Mouse (Mus musculus) retina, postnatal 7 days (tissue): ENCODE results near the gene Igsf21.
A peak's percentile ranks its signal among the peaks of the same experiment; 100 is the strongest.

Experiments
- DNase-seq: peaks from one replicate; pipeline ENCODE4 v3.0.0-alpha.2; 2012; ENCODE audit warnings: low read depth, low spot score

Gene Igsf21

DNA sequence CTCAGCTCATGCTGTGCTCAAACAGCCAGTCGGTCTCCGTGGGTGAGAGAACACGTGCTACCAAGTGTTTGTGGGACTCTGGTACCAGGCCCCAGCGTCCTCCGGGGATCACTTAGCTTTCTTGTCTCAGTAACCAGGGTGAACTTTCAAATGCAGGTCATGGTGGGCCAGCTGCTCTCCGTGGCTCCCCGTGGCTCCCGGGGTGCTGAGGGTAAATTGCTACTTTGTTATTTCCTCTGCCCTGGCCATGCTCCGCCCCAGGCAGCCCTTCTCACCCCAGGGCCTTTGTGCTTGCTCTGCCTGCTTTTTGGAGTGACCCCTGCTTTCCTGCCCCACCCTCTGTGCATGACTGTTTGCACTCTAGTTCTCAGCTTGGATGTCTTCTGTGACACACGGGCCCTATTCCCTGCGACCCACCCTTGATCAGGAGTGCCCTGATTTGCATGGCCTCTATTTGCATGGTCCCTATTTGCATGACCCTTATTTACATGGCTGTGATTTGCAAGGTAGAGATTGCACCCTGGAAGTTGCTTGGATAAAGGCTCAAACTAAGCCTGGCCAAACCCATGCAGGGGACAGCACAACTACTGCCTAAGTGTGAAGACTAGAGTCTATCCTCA, 143.9 kb downstream of the Igsf21 start:
- no peak for DNase-seq

DNA sequence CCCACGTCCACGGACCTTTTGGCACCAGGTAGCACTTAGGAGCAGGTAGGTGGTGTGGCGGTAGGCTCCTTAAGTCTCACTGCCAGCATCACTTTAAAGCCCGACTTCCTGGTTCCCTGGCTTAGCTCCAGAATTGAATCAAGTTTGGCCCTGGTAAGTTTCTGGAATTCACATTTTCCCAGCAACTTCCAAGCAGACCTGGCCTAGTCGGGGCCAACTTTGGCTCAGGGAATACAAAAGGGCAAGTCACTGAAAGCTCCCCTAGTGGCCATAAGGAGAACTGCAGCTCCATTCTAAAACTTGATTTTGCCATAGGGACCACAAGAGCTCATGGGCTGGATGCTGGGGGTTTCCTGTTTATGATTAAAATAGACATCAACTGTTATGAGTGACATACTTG, 145.5 kb downstream of the Igsf21 start:
- DNase-seq: no peak

DNA sequence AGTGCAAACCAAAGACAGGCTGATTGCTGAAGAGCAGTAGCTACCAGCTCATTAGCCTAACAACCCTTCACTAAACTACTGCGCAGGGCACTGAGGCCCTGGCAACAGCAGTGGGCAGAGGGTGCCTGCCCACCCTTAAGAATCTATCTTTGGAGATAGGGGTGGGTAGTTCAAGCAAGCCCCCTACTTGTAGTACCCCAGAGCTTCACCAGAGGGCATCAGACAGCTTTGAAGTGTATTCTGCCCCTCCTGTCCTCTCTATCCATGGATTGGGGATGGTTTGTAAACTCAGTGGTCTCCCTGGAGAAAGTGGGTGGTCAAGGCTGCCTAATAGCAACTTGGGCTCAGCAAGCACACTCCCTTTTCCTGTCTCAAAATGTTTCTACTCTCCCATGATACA, 146.4 kb downstream of the Igsf21 start:
- DNase-seq: peak; percentile 56

DNA sequence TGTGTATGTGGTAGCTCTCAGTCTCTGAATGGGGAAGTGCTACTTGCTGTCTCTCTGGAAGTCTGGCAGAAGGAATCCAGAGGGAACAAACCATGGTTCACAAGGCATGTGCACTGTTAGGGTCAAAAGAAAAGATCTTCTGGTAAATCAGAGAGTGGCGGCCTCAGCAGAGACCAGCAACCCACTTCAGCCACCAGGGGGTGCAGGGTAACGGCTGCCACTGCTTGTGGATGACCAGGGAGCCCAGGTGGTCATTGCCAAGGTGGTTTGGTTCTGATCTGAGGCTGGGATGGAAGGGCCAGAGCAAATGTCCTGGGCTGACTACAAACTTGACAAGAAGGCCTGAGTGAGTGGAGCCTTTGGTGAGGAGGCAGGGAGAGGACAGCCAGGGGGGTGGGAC, 150.3 kb downstream of the Igsf21 start:
- no peak for DNase-seq

DNA sequence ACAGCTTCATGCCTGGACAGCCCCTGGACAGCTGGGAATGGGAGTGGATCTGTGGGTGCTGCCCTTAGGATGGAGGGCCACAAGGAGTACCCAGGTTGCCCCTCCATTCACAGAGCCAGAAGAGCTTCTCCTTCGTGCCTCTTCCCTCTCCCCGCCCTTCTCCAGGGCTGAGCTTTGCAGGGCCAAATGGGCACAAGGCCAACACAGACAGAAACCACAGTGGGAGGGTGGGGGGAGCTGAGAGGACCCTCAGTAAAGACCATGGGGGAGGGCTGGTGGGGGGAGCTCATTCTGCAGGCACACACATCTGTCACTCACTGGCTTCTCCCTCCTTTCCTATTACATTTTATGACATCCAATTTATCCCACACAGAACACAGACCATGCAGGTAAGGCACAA, 151.7 kb downstream of the Igsf21 start:
- no peak for DNase-seq

DNA sequence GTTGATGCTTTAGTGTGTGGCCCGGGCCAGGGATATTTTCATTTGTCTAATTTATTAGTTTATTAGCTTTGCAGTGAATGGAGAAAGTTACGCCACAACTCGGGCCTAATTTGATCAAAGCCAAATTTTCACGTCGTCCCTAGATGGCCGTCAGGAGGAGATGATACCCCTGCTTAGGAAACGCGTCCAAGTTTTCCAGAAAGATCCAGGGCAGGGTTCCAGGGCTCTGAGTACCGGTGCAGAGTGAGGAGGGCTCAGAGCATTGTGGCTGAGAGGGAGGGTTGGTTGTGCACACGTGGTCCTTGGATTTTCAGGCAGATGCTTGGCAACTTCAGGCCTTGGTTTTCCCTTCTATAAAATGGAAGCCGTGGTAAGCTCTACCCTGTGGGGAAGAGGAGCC, 154.2 kb downstream of the Igsf21 start:
- no peak for DNase-seq

DNA sequence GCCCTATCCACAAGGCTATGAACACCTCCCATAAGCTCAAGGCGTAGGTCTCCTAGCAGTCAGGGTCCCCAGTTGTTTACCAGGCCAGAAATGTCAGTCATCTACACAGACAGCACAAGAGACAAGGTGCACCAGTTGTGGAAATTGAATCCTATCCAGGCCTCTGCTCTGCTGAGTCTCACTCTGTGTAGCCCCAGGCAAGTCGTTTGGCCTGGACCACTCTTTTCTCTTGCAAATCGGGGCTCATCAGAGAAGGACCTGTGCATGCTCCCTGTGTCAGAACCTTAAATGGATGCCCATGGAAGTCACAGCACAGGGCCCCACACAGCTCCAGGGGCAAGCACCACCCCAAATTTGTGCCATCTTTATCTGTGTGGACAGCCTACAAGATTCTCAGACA, 154.9 kb downstream of the Igsf21 start:
- DNase-seq: no peak

DNA sequence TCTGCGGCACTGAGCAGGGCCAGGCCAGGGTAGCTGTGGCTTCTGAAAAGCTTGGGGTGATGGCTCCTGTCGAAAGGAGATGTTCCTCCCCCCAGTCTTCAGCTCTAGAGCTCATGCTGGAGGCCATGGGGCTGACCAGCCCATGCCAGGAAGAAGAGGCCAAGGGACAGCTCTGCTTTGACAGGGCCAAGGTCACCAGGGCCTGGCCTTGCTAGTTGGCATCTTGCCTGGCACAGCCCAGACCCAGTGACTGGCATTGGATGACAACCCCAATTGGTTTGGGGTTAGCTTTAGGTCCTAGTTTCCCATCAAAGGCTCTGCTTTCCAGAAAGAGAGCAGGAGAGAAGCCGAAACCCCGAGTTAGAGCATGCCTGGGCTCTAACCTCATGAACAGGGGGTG, 156.9 kb downstream of the Igsf21 start:
- DNase-seq: no peak

DNA sequence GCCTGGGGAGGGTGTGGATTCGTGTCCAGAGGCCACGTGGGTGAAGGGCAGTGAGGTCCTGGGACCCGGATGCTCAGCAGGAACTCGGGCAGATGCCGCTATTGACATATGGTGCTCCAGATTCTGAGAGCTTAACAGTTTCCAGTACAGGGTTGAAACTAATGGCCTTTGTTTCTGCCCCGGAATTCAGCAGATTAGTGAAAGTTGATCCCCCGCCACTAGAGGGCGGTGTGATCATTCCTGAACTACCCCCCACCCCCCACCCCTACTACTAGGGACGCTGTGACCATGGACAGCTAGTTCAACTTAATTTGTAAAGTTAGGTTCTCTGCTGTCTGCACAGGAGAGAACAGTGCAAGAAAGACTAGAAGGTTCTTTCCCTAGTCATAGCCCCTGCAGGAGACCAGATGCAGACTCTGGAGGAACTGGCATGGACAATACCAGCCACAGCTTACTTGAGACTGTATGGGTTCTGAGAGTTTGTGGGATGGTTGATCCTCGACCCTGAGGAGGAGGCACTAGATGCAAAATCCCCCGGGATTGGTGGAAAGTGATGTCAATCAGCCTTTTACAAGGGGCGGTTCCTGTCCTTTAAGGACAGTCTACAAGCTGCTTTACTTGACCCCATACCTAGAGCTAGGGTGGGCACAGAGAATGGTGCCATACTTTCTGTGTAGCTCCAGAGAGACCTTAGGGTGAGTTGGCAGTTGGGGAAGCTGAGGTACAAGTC, 157.7 kb downstream of the Igsf21 start:
- DNase-seq: no peak

DNA sequence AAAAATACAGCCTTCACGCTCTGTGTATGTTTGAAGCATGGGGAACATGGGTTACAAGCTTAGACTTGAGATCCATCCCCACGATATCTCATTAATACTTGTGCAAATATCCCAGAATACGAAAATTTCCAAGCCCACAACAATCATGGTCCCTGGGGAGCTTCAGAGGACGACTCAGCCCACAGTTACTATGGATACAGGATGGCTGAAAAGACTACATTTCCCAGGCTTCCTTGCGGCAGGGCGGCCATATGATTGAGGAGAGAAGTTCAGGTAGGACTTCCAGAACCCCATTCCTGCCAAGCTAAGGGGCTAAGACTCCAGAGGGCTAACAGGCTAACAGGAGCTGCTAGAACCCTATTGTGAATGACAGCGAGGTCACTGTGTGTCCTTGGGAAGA, 160.4 kb downstream of the Igsf21 start:
- DNase-seq: no peak

DNA sequence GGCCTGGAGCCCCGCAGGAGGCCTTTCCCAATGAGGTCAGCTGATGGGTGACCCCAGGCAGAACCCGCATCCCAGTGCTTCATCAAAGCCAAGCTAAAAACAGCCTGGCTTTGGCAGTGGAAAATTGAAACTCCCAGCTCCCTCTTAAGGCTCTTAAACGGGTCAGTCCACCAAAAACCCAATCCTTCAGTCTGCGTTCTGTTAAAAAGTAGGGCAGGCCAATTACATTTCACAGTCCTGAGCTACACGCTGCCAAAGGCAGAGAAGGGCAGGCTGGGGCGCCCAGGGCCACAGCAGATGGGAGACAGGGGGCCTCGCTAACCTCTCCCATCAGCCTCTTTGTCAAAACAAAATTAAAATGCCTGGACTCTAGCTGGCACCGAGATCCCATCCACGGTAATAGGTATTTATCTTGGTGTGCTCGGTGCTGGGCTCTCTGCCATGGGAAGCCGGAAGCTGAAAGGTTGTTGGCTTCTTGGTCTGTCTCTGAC, 162.0 kb downstream of the Igsf21 start:
- DNase-seq: no peak

DNA sequence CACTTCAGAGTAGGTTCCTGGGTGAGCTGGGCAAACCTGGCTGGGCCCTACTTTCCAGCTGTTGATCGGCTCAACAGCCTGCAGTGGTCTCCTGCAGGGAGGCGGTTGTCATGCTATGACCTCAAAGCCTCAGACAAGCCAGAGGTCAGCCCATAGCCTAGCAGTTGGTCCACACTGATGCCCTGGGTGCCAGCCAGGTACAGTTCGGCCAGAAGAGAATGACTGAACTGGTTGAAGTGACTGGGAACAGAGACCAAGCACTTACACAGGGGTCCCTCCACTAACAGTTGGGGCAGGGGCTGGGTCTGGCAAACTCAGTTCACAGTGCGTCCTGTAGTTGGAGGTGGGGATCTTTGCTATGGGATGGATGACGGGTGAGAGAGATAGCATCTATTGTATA, 162.5 kb downstream of the Igsf21 start:
- DNase-seq: no peak

DNA sequence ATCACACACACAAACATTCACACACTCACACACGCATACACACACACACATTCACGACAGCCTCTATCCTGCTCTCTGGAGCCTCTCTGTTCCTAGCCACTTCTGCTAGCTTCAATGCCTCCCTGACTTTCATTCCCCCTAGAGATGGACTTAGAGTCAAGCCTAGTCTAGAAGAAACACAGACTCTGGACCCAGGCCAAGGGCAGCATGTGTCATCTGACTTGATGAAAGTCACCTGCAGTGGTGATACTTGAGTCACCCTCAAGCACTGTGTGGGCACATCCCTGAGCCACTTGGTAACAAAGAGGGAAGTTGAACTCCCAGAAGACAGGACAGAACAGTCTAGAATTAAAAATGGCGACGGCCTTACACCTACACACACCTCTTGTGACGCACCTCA, 168.2 kb downstream of the Igsf21 start:
- DNase-seq: no peak

DNA sequence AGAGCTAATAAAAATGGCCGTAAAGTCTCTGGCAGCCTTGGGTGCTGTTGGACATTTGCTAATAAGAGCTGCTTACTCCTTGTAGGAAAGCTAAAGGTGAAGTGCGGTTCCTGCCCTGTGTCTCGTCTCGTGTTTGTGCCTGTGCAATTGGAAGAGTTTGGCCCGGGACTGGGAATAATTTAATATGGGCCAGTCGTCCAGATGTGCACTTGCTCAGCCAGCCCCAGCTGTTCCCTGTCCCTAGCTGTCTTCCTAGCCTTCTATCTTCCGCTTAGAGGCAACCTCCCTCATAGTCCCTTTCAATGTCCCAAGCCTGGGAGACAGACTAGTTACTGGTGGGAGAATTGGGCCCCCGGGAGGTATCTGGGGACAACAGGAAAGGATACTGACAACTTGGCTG, 169.0 kb downstream of the Igsf21 start:
- DNase-seq: no peak

DNA sequence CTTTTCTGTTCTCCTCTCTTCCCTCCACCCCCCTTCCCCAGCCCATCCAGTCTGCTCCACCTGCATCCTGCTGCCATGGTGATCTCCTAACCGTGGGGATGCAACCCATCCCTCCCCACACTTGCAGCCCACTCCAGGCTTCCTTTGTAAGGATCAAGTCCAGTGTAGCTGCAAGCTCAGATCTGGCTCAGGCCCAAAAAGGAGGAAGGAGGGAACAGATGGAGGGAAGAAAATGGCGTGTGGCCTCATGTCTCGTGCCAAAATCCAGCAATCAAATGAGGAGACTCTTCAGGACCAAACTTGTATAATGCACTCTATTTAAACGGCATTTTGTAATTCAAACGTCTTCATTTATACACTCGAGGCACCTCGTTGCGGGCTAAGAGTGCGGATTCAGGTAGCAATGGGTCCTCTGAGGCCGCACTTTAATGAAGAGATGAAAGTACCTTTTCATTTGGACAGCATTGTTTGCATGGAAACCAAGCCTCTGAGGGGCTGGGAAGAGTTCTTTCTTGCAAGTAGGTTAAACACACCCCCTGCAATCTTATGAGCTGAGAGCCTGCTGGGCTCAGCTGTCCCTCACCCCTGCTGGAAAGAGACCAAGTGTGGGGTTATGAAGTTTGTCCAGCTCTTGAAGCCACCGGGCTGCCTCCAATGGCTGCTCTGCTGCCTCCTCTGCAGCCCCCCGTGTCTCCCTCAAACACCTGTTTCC, 169.6 kb downstream of the Igsf21 start:
- DNase-seq: no peak

DNA sequence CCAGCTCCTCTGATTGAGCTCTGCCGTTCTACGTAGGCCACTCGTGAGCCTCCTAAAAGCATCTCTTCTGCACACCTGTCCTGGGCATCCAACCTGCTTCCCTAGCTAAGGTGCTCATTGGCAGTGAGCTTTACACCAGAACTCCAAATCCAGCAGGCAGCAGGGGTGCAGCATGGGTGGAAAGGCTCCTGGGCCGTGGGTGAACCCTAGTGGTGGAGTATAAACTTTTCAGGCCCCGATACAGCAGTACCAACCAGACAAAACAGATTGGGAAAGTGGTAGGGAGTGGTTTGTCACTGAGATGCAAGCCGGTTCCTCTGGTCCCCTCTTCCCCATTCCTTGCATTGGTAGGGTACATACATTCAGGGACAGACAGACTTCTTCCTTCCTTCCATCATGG, 170.2 kb downstream of the Igsf21 start:
- no peak for DNase-seq

DNA sequence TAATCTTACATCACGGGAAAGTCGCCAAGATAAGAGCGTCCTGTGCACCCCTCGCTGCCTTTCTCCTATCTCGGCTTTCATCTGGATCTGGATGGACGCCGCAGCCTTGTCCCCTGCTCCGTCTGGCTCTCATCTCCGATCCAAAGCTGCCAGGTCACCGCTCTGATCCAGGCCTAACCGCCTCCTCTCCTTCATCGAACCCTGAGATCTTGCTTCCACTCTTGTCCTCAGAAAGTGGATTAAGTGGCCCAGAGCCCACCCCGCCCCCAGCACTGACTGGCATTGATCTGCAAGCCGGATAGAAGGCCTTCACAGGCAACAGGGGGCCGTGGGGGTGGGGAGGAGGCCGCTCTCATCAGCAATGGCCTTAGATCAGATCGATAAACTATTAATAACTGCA, 175.5 kb downstream of the Igsf21 start:
- DNase-seq: peak; percentile 43

DNA sequence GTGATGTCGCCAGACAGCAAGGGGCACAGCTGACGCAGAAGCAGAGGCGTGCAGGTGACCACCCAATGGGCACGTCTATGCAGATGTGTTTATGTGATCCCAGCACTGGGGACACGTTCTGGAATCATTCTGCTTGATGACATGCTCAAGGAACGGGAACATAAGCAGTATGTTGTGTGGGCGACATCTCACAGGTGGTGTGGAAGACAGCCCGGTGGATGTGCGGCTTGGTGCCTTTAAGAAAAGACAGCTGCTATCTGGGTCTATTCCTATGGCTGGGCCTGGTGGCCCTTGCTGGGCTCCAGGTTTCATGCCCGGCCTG, 176.3 kb downstream of the Igsf21 start:
- DNase-seq: no peak

DNA sequence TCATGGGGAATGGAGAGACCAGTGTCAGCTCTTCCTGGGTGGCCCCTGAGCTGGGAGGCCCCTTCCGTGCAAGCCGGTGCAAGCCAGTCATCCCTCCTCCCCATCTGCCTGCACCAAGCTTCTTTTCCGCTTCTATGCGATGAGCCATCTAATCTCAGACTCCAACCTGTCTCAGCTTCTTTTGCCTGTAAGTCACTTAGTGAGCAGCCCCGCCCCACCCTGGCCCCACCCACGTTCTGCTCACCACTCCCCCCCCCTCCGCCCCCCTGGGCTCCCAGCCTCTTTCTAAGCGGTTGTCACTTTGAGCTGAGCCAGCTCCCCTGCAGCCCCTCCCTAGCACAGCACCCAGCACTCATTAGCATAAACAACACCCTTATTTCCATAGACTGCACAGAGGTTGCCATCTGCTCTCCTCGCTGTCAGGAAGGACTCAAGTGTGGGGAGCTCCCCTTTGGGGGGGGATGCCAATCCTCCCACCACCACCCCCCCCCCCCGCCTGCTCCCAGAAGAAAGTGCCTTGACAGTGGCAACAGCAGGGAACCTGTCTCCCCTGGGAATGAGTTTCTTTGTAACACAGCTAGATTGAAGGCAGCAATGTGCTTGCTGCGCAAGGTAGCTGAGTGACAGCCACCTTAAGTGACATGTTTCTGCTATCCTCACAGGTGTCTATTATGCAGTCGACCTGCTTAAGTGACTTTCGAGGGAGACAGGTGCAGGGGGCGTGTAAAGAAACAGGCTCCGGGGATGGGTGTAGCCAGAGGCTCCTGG, 176.8 kb downstream of the Igsf21 start:
- DNase-seq: peak; percentile 81

DNA sequence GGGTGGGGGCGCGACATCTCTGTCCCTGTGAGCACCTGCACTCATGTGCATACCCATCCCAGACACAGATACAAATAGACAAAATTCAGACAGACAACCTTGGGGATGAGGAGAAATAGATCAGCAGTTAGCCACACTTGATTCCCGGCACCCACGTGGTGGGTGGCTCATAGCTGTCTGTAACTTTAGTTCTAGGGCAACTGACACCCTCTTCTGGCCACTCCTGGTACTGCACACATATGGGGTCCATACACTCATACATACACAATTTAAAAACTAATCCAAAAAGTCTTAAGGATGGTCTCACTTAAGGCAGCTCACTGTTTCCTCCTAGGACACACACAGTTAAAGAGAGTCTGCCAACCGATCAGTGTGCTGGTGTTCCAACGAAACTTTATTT, 178.1 kb downstream of the Igsf21 start:
- no peak for DNase-seq

DNA sequence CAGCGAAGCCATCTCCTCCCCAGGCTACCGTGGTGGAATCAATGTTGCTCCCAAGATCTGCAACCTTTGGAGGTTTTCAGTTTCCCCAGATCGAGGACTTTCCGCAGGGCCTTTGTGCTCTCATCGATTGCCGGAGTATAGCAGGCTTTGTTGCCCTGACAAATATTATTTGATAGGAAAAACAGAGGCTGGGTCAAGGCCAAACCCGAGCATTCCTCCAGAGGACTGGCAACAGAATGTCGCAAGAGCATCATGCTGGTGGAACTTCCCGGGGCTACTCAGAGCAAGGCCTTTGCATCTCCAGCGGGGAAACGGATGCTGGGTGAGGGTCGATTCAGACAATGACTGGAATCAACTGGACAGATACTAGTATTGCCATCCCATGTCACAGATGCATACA, 180.6 kb downstream of the Igsf21 start:
- DNase-seq: no peak

DNA sequence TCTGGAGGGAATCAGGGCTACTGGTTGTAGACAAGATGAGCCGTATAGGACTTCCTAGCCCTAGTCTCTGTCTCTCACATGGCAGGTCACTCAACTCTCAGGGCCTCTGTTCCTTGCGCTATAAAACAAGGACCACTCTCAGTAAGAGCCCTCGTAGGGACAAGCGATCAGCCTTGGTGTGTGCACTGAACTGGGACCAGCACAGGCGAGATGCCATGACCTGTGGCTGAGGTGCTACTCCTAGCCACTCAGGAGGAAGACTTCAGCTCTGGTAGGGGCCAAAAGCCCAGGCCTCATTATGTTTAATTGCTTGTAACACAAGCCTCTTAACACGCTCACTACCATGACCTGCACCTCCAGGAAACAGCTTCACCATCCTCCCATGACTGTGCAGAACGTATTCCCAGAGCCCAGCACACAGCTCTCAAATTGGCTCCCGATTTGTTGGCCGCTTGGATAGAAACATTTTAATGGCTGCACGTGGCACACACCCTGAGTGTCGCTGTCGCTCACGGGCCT, 183.4 kb downstream of the Igsf21 start:
- no peak for DNase-seq
